Comparison of ENCODE assay signal across 22 mouse cellular contexts in the genomic region with DNA sequence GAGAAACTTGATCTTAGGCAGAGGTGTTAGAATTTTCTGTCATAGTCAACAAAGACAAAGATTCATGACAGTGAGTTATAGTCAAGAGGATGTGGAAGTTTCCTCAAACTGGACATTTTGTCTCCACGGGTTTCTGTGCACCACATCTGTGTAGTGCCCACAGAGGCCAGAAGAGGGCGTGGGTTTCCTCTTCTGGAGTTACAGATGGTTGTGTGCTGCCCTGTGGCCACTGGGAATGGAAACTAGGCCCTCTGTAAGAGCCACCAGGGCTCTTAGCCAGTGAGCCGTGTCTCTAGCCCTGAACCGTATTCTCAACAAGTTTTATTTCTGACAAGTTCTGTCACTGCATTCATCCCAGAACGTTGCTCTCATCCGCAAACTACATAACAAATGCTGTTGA. TPM values are rescaled to one million over a fixed set of nuclear protein-coding genes. Genes with fewer than 3 reads are reported as not detected.
DNase-seq lines count a peak whose midpoint lies in the region; ATAC-seq and TF ChIP-seq lines count a peak whose summit lies in the region.
"Had no signal": no experiment of that assay in that cellular context is flagged by ENCODE, and none has a peak within 500 bp of the region (broad histone marks: within the 10 kb centered on the region; RNA-seq: fewer than 3 reads in every experiment).

No protein-coding gene starts in this region.

- ATAC-seq in heart, embryonic 11.5 days (replicated peaks; ENCODE audit: insufficient number of reproducible peaks, low FRiP score, low TSS enrichment), result no peak
- no peak for ATAC-seq in liver, postnatal 0 days
- ATAC-seq: forebrain, embryonic 13.5 days had no signal

- H3K36me3 ChIP-seq in heart, embryonic 11.5 days (ENCODE audit: control insufficient read depth, insufficient read depth, low read length), result no peaks in the 10 kb centered on the region
- no peaks in the 10 kb centered on the region for H3K36me3 ChIP-seq in liver, postnatal 0 days (replicated peaks; ENCODE audit: insufficient read depth, low read length)
- H3K36me3 ChIP-seq: heart, embryonic 15.5 days; hindbrain, embryonic 12.5 days; limb, embryonic 13.5 days; lung, embryonic 15.5 days; neural tube, embryonic 15.5 days had no signal

- H3K9ac ChIP-seq in heart, embryonic 11.5 days (ENCODE audit: low read depth, low read length), result no peak overlapping the region
- H3K9ac ChIP-seq in liver, postnatal 0 days (replicated peaks), result no peak overlapping the region
- H3K9ac ChIP-seq: forebrain, embryonic 13.5 days; heart, embryonic 15.5 days; hindbrain, embryonic 12.5 days; limb, embryonic 13.5 days; lung, embryonic 15.5 days; neural tube, embryonic 15.5 days had no signal

- no peaks in the 10 kb centered on the region for H3K9me3 ChIP-seq in heart, embryonic 11.5 days (replicated peaks; ENCODE audit: control insufficient read depth, low read length)
- H3K9me3 ChIP-seq in liver, postnatal 0 days (ENCODE audit: low read length), result no peaks in the 10 kb centered on the region
- H3K9me3 ChIP-seq: forebrain, embryonic 13.5 days; heart, embryonic 15.5 days; hindbrain, embryonic 12.5 days; limb, embryonic 13.5 days; lung, embryonic 15.5 days; neural tube, embryonic 15.5 days had no signal

- H3K27me3 ChIP-seq in heart, embryonic 11.5 days (ENCODE audit: control insufficient read depth, insufficient read depth, low read length), result no peaks in the 10 kb centered on the region
- no peaks in the 10 kb centered on the region for H3K27me3 ChIP-seq in liver, postnatal 0 days (ENCODE audit: insufficient read depth, low read length)
- H3K27me3 ChIP-seq: forebrain, embryonic 13.5 days; heart, embryonic 15.5 days; hindbrain, embryonic 12.5 days; limb, embryonic 13.5 days; lung, embryonic 15.5 days; neural tube, embryonic 15.5 days had no signal

- H3K4me3 ChIP-seq in heart, embryonic 11.5 days (ENCODE audit: low read depth, low read length), result no peak overlapping the region
- no peak overlapping the region for H3K4me3 ChIP-seq in liver, postnatal 0 days (ENCODE audit: low read depth, low read length)
- H3K4me3 ChIP-seq: forebrain, embryonic 13.5 days; heart, embryonic 15.5 days; hindbrain, embryonic 12.5 days; limb, embryonic 13.5 days; lung, embryonic 15.5 days; neural tube, embryonic 15.5 days had no signal

- 65% methylated on average over 6 of the region's 6 CpGs for WGBS in heart, embryonic 11.5 days (ENCODE audit: insufficient replicate concordance)
- 57% methylated on average over 6 of the region's 6 CpGs for WGBS in liver, postnatal 0 days (ENCODE audit: insufficient replicate concordance)

- TF ChIP-seq EP300 in liver, postnatal 0 days (IDR thresholded peaks at IDR 0.05; ENCODE audit: low read depth), result no peak

- no peak overlapping the region for H3K4me2 ChIP-seq in heart, embryonic 11.5 days
- H3K4me2 ChIP-seq in liver, postnatal 0 days (ENCODE audit: low read depth, low read length), result no peak overlapping the region
- H3K4me2 ChIP-seq: forebrain, embryonic 13.5 days; heart, embryonic 15.5 days; hindbrain, embryonic 12.5 days; limb, embryonic 13.5 days; lung, embryonic 15.5 days had no signal

- H3K4me1 ChIP-seq in heart, embryonic 11.5 days (ENCODE audit: control insufficient read depth, insufficient read depth, low read length), result peaks cover 26% of the 10 kb centered on the region
- H3K4me1 ChIP-seq in liver, postnatal 0 days (ENCODE audit: insufficient read depth), result peaks cover 3% of the 10 kb centered on the region
- H3K4me1 ChIP-seq: neural tube, embryonic 15.5 days had no signal

- TF ChIP-seq CTCF in liver, postnatal 0 days (IDR thresholded peaks at IDR 0.05; ENCODE audit: low read depth), result peak; percentile 20; the same call in 1 of the 2 replicates

- peak; percentile 12 for DNase-seq in heart, postnatal 4 days
- no peak for DNase-seq in liver, postnatal 0 days
- DNase-seq in liver (no peak), ES-CJ7 (ENCODE audit: low read depth, low spot score) (peak; percentile 38), R1 (ENCODE audit: low read depth, low spot score) (peak; percentile 61)
- DNase-seq in retina, embryonic 14.5 days (ENCODE audit: low spot score), result no peak
- no peak for DNase-seq in neural tube, embryonic 10.5 days (ENCODE audit: extremely low spot score, low spot score)
- DNase-seq: cerebellum, adult 2 months; embryo, embryonic 11 days; gastrocnemius, postnatal 14 days; kidney, adult 11 months; thymus, postnatal 36 days had no signal

- no peak overlapping the region for H3K27ac ChIP-seq in heart, embryonic 11.5 days (ENCODE audit: low read depth, low read length)
- H3K27ac ChIP-seq in liver, postnatal 0 days (ENCODE audit: low read depth), result no peak overlapping the region
- H3K27ac ChIP-seq: forebrain, embryonic 13.5 days; heart, embryonic 15.5 days; hindbrain, embryonic 12.5 days; limb, embryonic 13.5 days; lung, embryonic 15.5 days had no signal

RNA-seq across cellular contexts. Expression of a gene that starts 21.6 kb away (rescaled TPM):
- not detected for total RNA-seq in heart, postnatal 4 days (2021)
- polyA plus RNA-seq in heart, embryonic 11.5 days (2014; fragmentation: Nextera tagmentation; extraction: Ambion mirVana), result 0.21 and 0.56 TPM in 2 replicates
- 0.09 and 0.89 TPM in 2 replicates for polyA plus RNA-seq in liver, postnatal 0 days (2015; fragmentation: Nextera tagmentation; extraction: Ambion mirVana)
- total RNA-seq: adrenal gland, adult 2 months; megakaryocyte-erythroid progenitor cell, adult 5-6 weeks had no signal
- polyA plus RNA-seq: forebrain, embryonic 13.5 days; hindbrain, embryonic 12.5 days had no signal

RNA-seq across cellular contexts. Expression of a gene that starts 29.7 kb away (rescaled TPM):
- 10 to 100 TPM; 28.9 to 30.7 TPM for total RNA-seq in heart, postnatal 4 days (2021)
- polyA plus RNA-seq in heart, embryonic 11.5 days (2014; fragmentation: Nextera tagmentation; extraction: Ambion mirVana), result 5.4 and 9.8 TPM in 2 replicates
- 3.2 and 3.4 TPM in 2 replicates for polyA plus RNA-seq in liver, postnatal 0 days (2015; fragmentation: Nextera tagmentation; extraction: Ambion mirVana)

RNA-seq across cellular contexts. Expression of a gene that starts 51.3 kb away (rescaled TPM):
- 1 to 10 TPM in 1 of 2 experiments, under 1 TPM in 1; 0.92 to 1.4 TPM for total RNA-seq in heart, postnatal 4 days (2021)
- polyA plus RNA-seq in heart, embryonic 11.5 days (2014; fragmentation: Nextera tagmentation; extraction: Ambion mirVana), result 2.0 and 2.6 TPM in 2 replicates
- not detected in 2 replicates for polyA plus RNA-seq in liver, postnatal 0 days (2015; fragmentation: Nextera tagmentation; extraction: Ambion mirVana)
- total RNA-seq: megakaryocyte-erythroid progenitor cell, adult 5-6 weeks had no signal
- polyA plus RNA-seq: stomach, embryonic 16.5 days had no signal

Comparison
In these comparisons a context has a peak if more than half of its experiments do, and no peak if none do; other contexts are left out.
1. DNase-seq: peak in heart, postnatal 4 days (single experiment), ES-CJ7 (single experiment) and R1 (single experiment); none in liver, postnatal 0 days (single experiment), liver (single experiment), retina, embryonic 14.5 days (single experiment) and neural tube, embryonic 10.5 days (single experiment).